Comparison of ENCODE assay signal across 8 mouse cellular contexts in the genomic region with DNA sequence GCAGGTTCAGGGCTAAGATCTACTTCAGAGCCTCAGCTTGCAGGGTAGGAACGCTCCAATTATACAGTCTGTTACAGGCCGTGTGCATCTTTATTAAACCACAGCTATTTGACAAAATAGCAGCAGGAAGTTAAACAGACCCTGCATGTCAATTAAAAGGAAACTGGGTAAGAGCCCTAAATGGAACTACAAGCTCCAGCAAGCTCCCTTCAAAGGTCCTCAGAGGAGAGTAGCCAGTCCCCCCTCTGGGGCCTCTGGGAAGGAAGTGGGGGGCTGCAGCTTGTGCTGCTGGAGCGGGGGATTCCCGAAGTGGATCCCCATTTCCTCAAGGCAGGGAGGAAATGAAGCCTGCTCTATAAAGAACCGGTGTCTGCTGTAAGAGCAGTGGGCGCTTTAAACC. TPM values are rescaled to one million over a fixed set of nuclear protein-coding genes. Genes with fewer than 3 reads are reported as not detected.
A peak's percentile ranks its signal among the peaks of the same experiment; 100 is the strongest.
DNase-seq lines count a peak whose midpoint lies in the region; ATAC-seq and TF ChIP-seq lines count a peak whose summit lies in the region.

No protein-coding gene starts in this region.

- TF ChIP-seq RAD21 in MEL (IDR thresholded peaks at IDR 0.05; ENCODE audit: low read depth, low read length), result no peak

- no peak for TF ChIP-seq EP300 in MEL (IDR thresholded peaks at IDR 0.05; ENCODE audit: low read depth in 1 of 2, low read length in 2 of 2)

- no peak overlapping the region for H3K4me3 ChIP-seq in heart, embryonic 11.5 days (ENCODE audit: low read depth, low read length)
- H3K4me3 ChIP-seq in MEL (ENCODE audit: control insufficient read depth in 1 of 2, insufficient read depth in 1 of 2, low read depth in 2 of 2, low read length in 2 of 2), result no peak overlapping the region
- H3K4me3 ChIP-seq in heart, embryonic 15.5 days, result no peak overlapping the region
- no peak overlapping the region for H3K4me3 ChIP-seq in liver, embryonic 16.5 days (ENCODE audit: low read depth, low read length)

- H3K36me3 ChIP-seq in heart, embryonic 11.5 days (ENCODE audit: control insufficient read depth, insufficient read depth, low read length), result no peaks in the 10 kb centered on the region; the same call in 1 of the 2 replicates
- peaks cover 0 to 14% of the 10 kb centered on the region in 2 experiments; a peak in 2 of 4 replicates for H3K36me3 ChIP-seq in MEL (ENCODE audit: control insufficient read depth in 1 of 2, insufficient read depth in 2 of 2, low read length in 2 of 2)
- 0 out of 2 replicates have a peak, but pooled peaks cover 3% of the 10 kb centered on the region for H3K36me3 ChIP-seq in heart, embryonic 15.5 days
- no peaks in the 10 kb centered on the region for H3K36me3 ChIP-seq in liver, embryonic 16.5 days (ENCODE audit: control insufficient read depth, insufficient read depth)

- WGBS in heart, embryonic 11.5 days (ENCODE audit: insufficient replicate concordance), result 58% methylated on average over 6 of the region's 6 CpGs
- WGBS in heart, embryonic 15.5 days, result 48% methylated on average over 6 of the region's 6 CpGs
- WGBS in liver, embryonic 16.5 days (ENCODE audit: insufficient replicate concordance), result 29% methylated on average over 6 of the region's 6 CpGs

- no peak overlapping the region for H3K9ac ChIP-seq in heart, embryonic 11.5 days (ENCODE audit: low read depth, low read length)
- H3K9ac ChIP-seq in MEL (ENCODE audit: control insufficient read depth, low read depth, low read length, poor library complexity, severe bottlenecking), result 0 out of 2 replicates have a peak overlapping the region, but pooled peaks have one; percentile 17
- no peak overlapping the region for H3K9ac ChIP-seq in heart, embryonic 15.5 days
- no peak overlapping the region for H3K9ac ChIP-seq in liver, embryonic 16.5 days (ENCODE audit: low read depth, low read length)

- no peak overlapping the region for H3K4me2 ChIP-seq in heart, embryonic 11.5 days
- H3K4me2 ChIP-seq in heart, embryonic 15.5 days, result no peak overlapping the region
- no peak overlapping the region for H3K4me2 ChIP-seq in liver, embryonic 16.5 days (ENCODE audit: low read depth, low read length)

- peak overlapping the region; percentile 76 for H3K27ac ChIP-seq in heart, embryonic 11.5 days (ENCODE audit: low read depth, low read length)
- peak overlapping the region; percentile 68 for H3K27ac ChIP-seq in MEL (ENCODE audit: control insufficient read depth, low read depth, low read length)
- peak overlapping the region; percentile 78 for H3K27ac ChIP-seq in heart, embryonic 15.5 days
- H3K27ac ChIP-seq in liver, embryonic 16.5 days (ENCODE audit: low read length), result peak overlapping the region; percentile 54

- no peak for DNase-seq in heart, postnatal 4 days
- DNase-seq in MEL (ENCODE audit: low read depth, low spot score) (no peak), MN1 (ENCODE audit: low spot score) (no peak)
- no peak for DNase-seq in T-cell, adult 2 months (ENCODE audit: low spot score)

- ATAC-seq in heart, embryonic 11.5 days (replicated peaks; ENCODE audit: insufficient number of reproducible peaks, low FRiP score, low TSS enrichment), result no peak
- ATAC-seq in heart, embryonic 15.5 days (replicated peaks; ENCODE audit: insufficient number of reproducible peaks, insufficient read depth, low FRiP score, low read depth), result no peak
- no peak; the same call in 1 of the 2 replicates for ATAC-seq in liver, embryonic 16.5 days (ENCODE audit: low read depth)
- no peak for ATAC-seq in monocyte, adult 5-6 weeks (replicated peaks; ENCODE audit: insufficient number of reproducible peaks, low FRiP score, low TSS enrichment, poor library complexity, severe bottlenecking)

- no peak for TF ChIP-seq POLR2A in MEL (IDR thresholded peaks at IDR 0.05; ENCODE audit: control insufficient read depth in 1 of 2, insufficient read depth in 1 of 2, low read depth in 1 of 2, low read length in 2 of 2, poor library complexity in 1 of 2)

- peaks cover 38% of the 10 kb centered on the region for H3K4me1 ChIP-seq in heart, embryonic 11.5 days (ENCODE audit: control insufficient read depth, insufficient read depth, low read length)
- H3K4me1 ChIP-seq in MEL (ENCODE audit: control insufficient read depth in 1 of 2, insufficient read depth in 2 of 2, low read length in 2 of 2), result peaks cover 15 to 28% of the 10 kb centered on the region in 2 experiments
- H3K4me1 ChIP-seq in heart, embryonic 15.5 days (replicated peaks), result peaks cover 64% of the 10 kb centered on the region
- H3K4me1 ChIP-seq in liver, embryonic 16.5 days (ENCODE audit: control insufficient read depth, low read depth, low read length), result peaks cover 23% of the 10 kb centered on the region

- H3K9me3 ChIP-seq in heart, embryonic 11.5 days (replicated peaks; ENCODE audit: control insufficient read depth, low read length), result no peaks in the 10 kb centered on the region
- no peaks in the 10 kb centered on the region for H3K9me3 ChIP-seq in MEL (replicated peaks; ENCODE audit: insufficient read depth, low read length)
- no peaks in the 10 kb centered on the region for H3K9me3 ChIP-seq in heart, embryonic 15.5 days (replicated peaks)
- no peaks in the 10 kb centered on the region for H3K9me3 ChIP-seq in liver, embryonic 16.5 days (replicated peaks; ENCODE audit: control insufficient read depth, low read length)

- no peaks in the 10 kb centered on the region for H3K79me2 ChIP-seq in MEL (ENCODE audit: control insufficient read depth, insufficient read depth, low read length, poor library complexity)

- TF ChIP-seq CTCF in MEL (IDR thresholded peaks at IDR 0.05 in 2 of 3, conservative IDR thresholded peaks at IDR 0.05 in 1 of 3; ENCODE audit: control insufficient read depth in 1 of 3, insufficient read depth in 1 of 3, low read depth in 2 of 3, low read length in 3 of 3, poor library complexity in 1 of 3, severe bottlenecking in 1 of 3), result no peak

- H3K27me3 ChIP-seq in heart, embryonic 11.5 days (ENCODE audit: control insufficient read depth, insufficient read depth, low read length), result no peaks in the 10 kb centered on the region
- H3K27me3 ChIP-seq in MEL (ENCODE audit: control insufficient read depth in 1 of 2, insufficient read depth in 2 of 2, low read length in 2 of 2), result no peaks in the 10 kb centered on the region
- H3K27me3 ChIP-seq in heart, embryonic 15.5 days, result no peaks in the 10 kb centered on the region
- H3K27me3 ChIP-seq in liver, embryonic 16.5 days (ENCODE audit: control insufficient read depth, insufficient read depth, low read depth, low read length), result no peaks in the 10 kb centered on the region

TF ChIP-seq in MEL, 35 proteins besides CTCF, POLR2A, EP300 and RAD21:
- TF ChIP-seq POLR2AphosphoS5 (IDR thresholded peaks at IDR 0.05; ENCODE audit: borderline replicate concordance, low read depth, low read length) (no peak), TBP (IDR thresholded peaks at IDR 0.05; ENCODE audit: low read depth, low read length) (no peak), MAX (IDR thresholded peaks at IDR 0.05; ENCODE audit: low read length) (no peak), RCOR1 (IDR thresholded peaks at IDR 0.05; ENCODE audit: low read depth, low read length) (no peak), ZC3H11A (IDR thresholded peaks at IDR 0.05; ENCODE audit: low read depth, low read length) (no peak), NELFE (IDR thresholded peaks at IDR 0.05; ENCODE audit: low read depth, low read length) (no peak), CHD2 (IDR thresholded peaks at IDR 0.05; ENCODE audit: low read length) (no peak), ZMIZ1 (IDR thresholded peaks at IDR 0.05; ENCODE audit: low read depth, low read length) (no peak), MYB (IDR thresholded peaks at IDR 0.05; ENCODE audit: low read depth, low read length) (no peak), USF1 (IDR thresholded peaks at IDR 0.05; ENCODE audit: low read depth, low read length) (no peak), GABPA (IDR thresholded peaks at IDR 0.05; ENCODE audit: low read depth, low read length) (no peak), MYC (IDR thresholded peaks at IDR 0.05; ENCODE audit: low read depth, low read length) (no peak), E2F4 (IDR thresholded peaks at IDR 0.05; ENCODE audit: borderline replicate concordance, low read depth, low read length) (no peak), CHD1 (IDR thresholded peaks at IDR 0.05; ENCODE audit: low read depth, low read length) (no peak), MAZ (IDR thresholded peaks at IDR 0.05; ENCODE audit: low read depth, low read length) (no peak), UBTF (IDR thresholded peaks at IDR 0.05; ENCODE audit: borderline replicate concordance, insufficient read depth, low read depth, low read length) (no peak), SIN3A (IDR thresholded peaks at IDR 0.05; ENCODE audit: low read length) (no peak), KAT2A (conservative IDR thresholded peaks at IDR 0.05; ENCODE audit: low read depth, low read length) (no peak), MEF2A (IDR thresholded peaks at IDR 0.05; ENCODE audit: extremely low read depth, insufficient replicate concordance, low read depth, low read length, poor library complexity, severe bottlenecking) (no peak), ZKSCAN1 (IDR thresholded peaks at IDR 0.05; ENCODE audit: low read depth, low read length) (no peak)

RNA-seq across cellular contexts. Expression of gene Amz1, which starts 47.7 kb away (rescaled TPM):
- polyA plus RNA-seq in heart, embryonic 11.5 days (2014; fragmentation: Nextera tagmentation; extraction: Ambion mirVana), result 0.21 and 0.69 TPM in 2 replicates
- 1 to 10 TPM in 1 of 2 experiments, under 1 TPM in 1; 0.93 to 1.5 TPM for total RNA-seq in heart, postnatal 4 days (2021)
- 1.7 TPM in 2 replicates for total RNA-seq in MEL (2012; rRNA removed)
- under 1 TPM in 1 of 2 experiments, not detected in 1; 0.68 TPM for polyA plus RNA-seq in MEL (2012; ENCODE audit: insufficient read depth in 1 of 2, insufficient read length in 2 of 2, low read depth in 1 of 2, low replicate concordance in 2 of 2, missing spikeins in 1 of 2)
- polyA plus RNA-seq in heart, embryonic 15.5 days (2015; fragmentation: Nextera tagmentation; extraction: Ambion mirVana), result 0.72 and 1.0 TPM in 2 replicates
- polyA plus RNA-seq in liver, embryonic 16.5 days (2015; fragmentation: Nextera tagmentation; extraction: Ambion mirVana), result 1.8 TPM in 2 replicates
- 7.8 to 13.5 TPM (median 10.2 TPM) in 3 replicates for total RNA-seq in monocyte, adult 5-6 weeks (2017)

RNA-seq across cellular contexts. Expression of gene Gna12, which starts 58.6 kb away (rescaled TPM):
- 33.1 and 34.0 TPM in 2 replicates for polyA plus RNA-seq in heart, embryonic 11.5 days (2014; fragmentation: Nextera tagmentation; extraction: Ambion mirVana)
- total RNA-seq in heart, postnatal 4 days (2021), result 10 to 100 TPM; 85.9 to 86.8 TPM
- total RNA-seq in MEL (2012; rRNA removed), result 36.7 and 46.0 TPM in 2 replicates
- polyA plus RNA-seq in MEL (2012; ENCODE audit: insufficient read depth in 1 of 2, insufficient read length in 2 of 2, low read depth in 1 of 2, low replicate concordance in 2 of 2, missing spikeins in 1 of 2), result 10 to 100 TPM in 1 of 2 experiments, not detected in 1; 55.2 TPM
- polyA plus RNA-seq in heart, embryonic 15.5 days (2015; fragmentation: Nextera tagmentation; extraction: Ambion mirVana), result 37.9 and 53.4 TPM in 2 replicates
- 1.9 and 2.4 TPM in 2 replicates for polyA plus RNA-seq in liver, embryonic 16.5 days (2015; fragmentation: Nextera tagmentation; extraction: Ambion mirVana)
- 10.1 to 11.7 TPM (median 10.6 TPM) in 3 replicates for total RNA-seq in monocyte, adult 5-6 weeks (2017)
